14 mouse cellular contexts compared by ENCODE assay signal in genomic region chr14:27050043-27050442, GRCm38 (mm10). TPM values are rescaled to one million over a fixed set of nuclear protein-coding genes. Genes with fewer than 3 reads are reported as not detected.
DNase-seq lines count a peak whose midpoint lies in the region; ATAC-seq and TF ChIP-seq lines count a peak whose summit lies in the region.
"Had no signal": no experiment of that assay in that cellular context is flagged by ENCODE, and none has a peak within 500 bp of the region (broad histone marks: within the 10 kb centered on the region; RNA-seq: fewer than 3 reads in every experiment).

No protein-coding gene starts in this region.

- no peak overlapping the region for H3K4me2 ChIP-seq in kidney, embryonic 14.5 days (replicated peaks; ENCODE audit: low read depth, low read length)
- H3K4me2 ChIP-seq in forebrain, embryonic 13.5 days, result no peak overlapping the region
- H3K4me2 ChIP-seq in limb, embryonic 11.5 days (ENCODE audit: low read depth, severe bottlenecking), result no peak overlapping the region
- H3K4me2 ChIP-seq in neural tube, embryonic 12.5 days (replicated peaks), result 0 out of 2 replicates have a peak overlapping the region, but pooled peaks have one; percentile 2
- H3K4me2 ChIP-seq: stomach, embryonic 15.5 days had no signal

- H3K27ac ChIP-seq in kidney, embryonic 14.5 days (ENCODE audit: low read depth, low read length), result peak overlapping the region; percentile 84; the same call in 1 of the 2 replicates
- H3K27ac ChIP-seq in forebrain, embryonic 13.5 days, result peak overlapping the region; percentile 49
- peak overlapping the region; percentile 84 for H3K27ac ChIP-seq in limb, embryonic 11.5 days (replicated peaks; ENCODE audit: low read depth, low read length)
- H3K27ac ChIP-seq in neural tube, embryonic 12.5 days, result 0 out of 2 replicates have a peak overlapping the region, but pooled peaks have one; percentile 17
- no peak overlapping the region for H3K27ac ChIP-seq in kidney, adult 2 months (ENCODE audit: insufficient read depth, low read depth, low read length)
- H3K27ac ChIP-seq: liver, embryonic 14.5 days; macrophage; stomach, embryonic 15.5 days had no signal

- H3K4me3 ChIP-seq in kidney, embryonic 14.5 days (ENCODE audit: low read length), result no peak overlapping the region
- no peak overlapping the region for H3K4me3 ChIP-seq in forebrain, embryonic 13.5 days
- no peak overlapping the region for H3K4me3 ChIP-seq in limb, embryonic 11.5 days (ENCODE audit: low read depth, low read length)
- H3K4me3 ChIP-seq in neural tube, embryonic 12.5 days, result no peak overlapping the region
- no peak overlapping the region for H3K4me3 ChIP-seq in kidney, adult 2 months (ENCODE audit: insufficient read depth, low read depth, low read length)
- H3K4me3 ChIP-seq: stomach, embryonic 15.5 days had no signal

- no peak overlapping the region for H3K9ac ChIP-seq in kidney, embryonic 14.5 days (ENCODE audit: low read depth, low read length)
- H3K9ac ChIP-seq in forebrain, embryonic 13.5 days, result no peak overlapping the region
- H3K9ac ChIP-seq in limb, embryonic 11.5 days (ENCODE audit: low read length), result no peak overlapping the region; the same call in 1 of the 2 replicates
- H3K9ac ChIP-seq in neural tube, embryonic 12.5 days, result no peak overlapping the region
- H3K9ac ChIP-seq: liver, embryonic 14.5 days; stomach, embryonic 15.5 days had no signal

- H3K4me1 ChIP-seq in kidney, embryonic 14.5 days (ENCODE audit: control insufficient read depth, insufficient read depth, low read length), result peaks cover 65% of the 10 kb centered on the region
- peaks cover 37% of the 10 kb centered on the region for H3K4me1 ChIP-seq in forebrain, embryonic 13.5 days
- peaks cover 63% of the 10 kb centered on the region for H3K4me1 ChIP-seq in limb, embryonic 11.5 days (ENCODE audit: control insufficient read depth, insufficient read depth, low read length)
- H3K4me1 ChIP-seq in neural tube, embryonic 12.5 days, result peaks cover 69% of the 10 kb centered on the region
- peaks cover 15% of the 10 kb centered on the region for H3K4me1 ChIP-seq in kidney, adult 2 months (ENCODE audit: control insufficient read depth, insufficient read depth, low read length)

- no peak for ATAC-seq in kidney, embryonic 14.5 days (ENCODE audit: low FRiP score, low TSS enrichment)
- no peak for ATAC-seq in forebrain, embryonic 13.5 days
- ATAC-seq in limb, embryonic 11.5 days (ENCODE audit: insufficient number of reproducible peaks, low FRiP score, low TSS enrichment, low read depth), result no peak
- peak; percentile 43 for ATAC-seq in neural tube, embryonic 12.5 days (ENCODE audit: low FRiP score, low read depth)
- no peak for ATAC-seq in megakaryocyte, adult 5-6 weeks (ENCODE audit: poor library complexity, severe bottlenecking)
- ATAC-seq: intestine, postnatal 0 days had no signal

- TF ChIP-seq CTCF in kidney, adult 2 months (conservative IDR thresholded peaks at IDR 0.05; ENCODE audit: insufficient read depth, insufficient read length, low read depth, low read length), result no peak

- no peaks in the 10 kb centered on the region for H3K27me3 ChIP-seq in kidney, embryonic 14.5 days (ENCODE audit: control insufficient read depth, insufficient read depth, low read length)
- H3K27me3 ChIP-seq in forebrain, embryonic 13.5 days, result peaks cover 9% of the 10 kb centered on the region
- no peaks in the 10 kb centered on the region for H3K27me3 ChIP-seq in limb, embryonic 11.5 days (ENCODE audit: control insufficient read depth, insufficient read depth, low read length)
- no peaks in the 10 kb centered on the region for H3K27me3 ChIP-seq in neural tube, embryonic 12.5 days (replicated peaks)
- H3K27me3 ChIP-seq in kidney, adult 2 months (replicated peaks; ENCODE audit: control insufficient read depth, insufficient read depth, low read length), result no peaks in the 10 kb centered on the region
- H3K27me3 ChIP-seq: stomach, embryonic 15.5 days had no signal

- H3K9me3 ChIP-seq in kidney, embryonic 14.5 days (ENCODE audit: control insufficient read depth, low read length), result no peaks in the 10 kb centered on the region
- no peaks in the 10 kb centered on the region; the same call in 1 of the 2 replicates for H3K9me3 ChIP-seq in forebrain, embryonic 13.5 days (replicated peaks)
- no peaks in the 10 kb centered on the region for H3K9me3 ChIP-seq in limb, embryonic 11.5 days (ENCODE audit: control insufficient read depth, low read length)
- H3K9me3 ChIP-seq in neural tube, embryonic 12.5 days, result no peaks in the 10 kb centered on the region
- H3K9me3 ChIP-seq: stomach, embryonic 15.5 days had no signal

- 14% methylated on average over 9 of the region's 9 CpGs for WGBS in kidney, embryonic 14.5 days
- 8% methylated on average over 9 of the region's 9 CpGs for WGBS in forebrain, embryonic 13.5 days
- 13% methylated on average over 9 of the region's 9 CpGs for WGBS in limb, embryonic 11.5 days
- WGBS in neural tube, embryonic 12.5 days, result 12% methylated on average over 9 of the region's 9 CpGs
- WGBS in kidney, adult 2 months, result 48% methylated on average over 9 of the region's 9 CpGs

- no peak for TF ChIP-seq POLR2A in kidney, adult 2 months (IDR thresholded peaks at IDR 0.05; ENCODE audit: low read depth, low read length)

- no peak for DNase-seq in kidney, adult 11 months
- DNase-seq in limb, embryonic 11.5 days (ENCODE audit: low spot score), result no peak
- no peak for DNase-seq in kidney, adult 2 months
- no peak for DNase-seq in gastrocnemius, postnatal 14 days

- intact Hi-C loops in gastrocnemius, postnatal 14 days (cut with DNase I; ENCODE audit: low total_unique reads), result no loop called here

- no peaks in the 10 kb centered on the region for H3K36me3 ChIP-seq in kidney, embryonic 14.5 days (ENCODE audit: control insufficient read depth, insufficient read depth, low read length)
- no peaks in the 10 kb centered on the region for H3K36me3 ChIP-seq in forebrain, embryonic 13.5 days (ENCODE audit: poor library complexity, severe bottlenecking)
- H3K36me3 ChIP-seq in limb, embryonic 11.5 days (ENCODE audit: control insufficient read depth, insufficient read depth, low read length), result no peaks in the 10 kb centered on the region
- no peaks in the 10 kb centered on the region for H3K36me3 ChIP-seq in neural tube, embryonic 12.5 days
- H3K36me3 ChIP-seq in kidney, adult 2 months (ENCODE audit: control insufficient read depth, insufficient read depth, low read length), result no peaks in the 10 kb centered on the region
- H3K36me3 ChIP-seq: stomach, embryonic 15.5 days had no signal

RNA-seq across cellular contexts. Expression of gene Il17rd, which starts 11.3 kb away (rescaled TPM):
- polyA plus RNA-seq in kidney, embryonic 14.5 days (2014; fragmentation: Nextera tagmentation; extraction: Ambion mirVana), result 6.8 and 9.2 TPM in 2 replicates
- 1.9 and 2.3 TPM in 2 replicates for polyA plus RNA-seq in forebrain, embryonic 13.5 days (2015; fragmentation: Nextera tagmentation; extraction: Ambion mirVana)
- polyA plus RNA-seq in limb, embryonic 11.5 days (2014; fragmentation: Nextera tagmentation; extraction: Ambion mirVana), result 11.3 and 12.3 TPM in 2 replicates
- 4.0 and 4.5 TPM in 2 replicates for polyA plus RNA-seq in neural tube, embryonic 12.5 days (2016; fragmentation: Nextera tagmentation; extraction: Ambion mirVana)
- total RNA-seq in megakaryocyte, adult 5-6 weeks (2015), result not detected in 2 replicates
- total RNA-seq in megakaryocyte, adult 5-6 weeks (2017), result 0.11 TPM in 1 of 2 replicates, not detected in the other
- 3.3 and 3.8 TPM in 2 replicates for polyA plus RNA-seq in kidney, adult 2 months (2012; rRNA removed)
- 1 to 10 TPM; 4.6 to 4.7 TPM for total RNA-seq in gastrocnemius, postnatal 14 days (2021)

RNA-seq across cellular contexts. Expression of gene Hesx1, which starts 55.8 kb away (rescaled TPM):
- polyA plus RNA-seq in kidney, embryonic 14.5 days (2014; fragmentation: Nextera tagmentation; extraction: Ambion mirVana), result 0.99 and 1.4 TPM in 2 replicates
- polyA plus RNA-seq in forebrain, embryonic 13.5 days (2015; fragmentation: Nextera tagmentation; extraction: Ambion mirVana), result not detected in 2 replicates
- polyA plus RNA-seq in limb, embryonic 11.5 days (2014; fragmentation: Nextera tagmentation; extraction: Ambion mirVana), result 0.25 and 0.52 TPM in 2 replicates
- 0.23 TPM in 1 of 2 replicates, not detected in the other for polyA plus RNA-seq in neural tube, embryonic 12.5 days (2016; fragmentation: Nextera tagmentation; extraction: Ambion mirVana)
- 0.11 and 0.78 TPM in 2 replicates for total RNA-seq in megakaryocyte, adult 5-6 weeks (2015)
- 1.6 TPM in 1 of 2 replicates, not detected in the other for total RNA-seq in megakaryocyte, adult 5-6 weeks (2017)
- polyA plus RNA-seq in kidney, adult 2 months (2012; rRNA removed), result 0.12 and 0.19 TPM in 2 replicates
- not detected for total RNA-seq in gastrocnemius, postnatal 14 days (2021)
- total RNA-seq: layer of hippocampus, postnatal 10 days had no signal
- polyA plus RNA-seq: cortical plate, adult 2 months had no signal
